Mouse (Mus musculus) bone marrow, adult 2 months (tissue): ENCODE data around the gene 1810062G17Rik. TPM values are rescaled to one million over a fixed set of nuclear protein-coding genes. Genes with fewer than 3 reads are reported as not detected.

ENCODE experiments used
- H3K27ac ChIP-seq: fragments of 200-500 bp; 2 replicates; pipeline ENCODE4 v1.5.1; 2012; ENCODE audit warnings: low read depth, mild to moderate bottlenecking, control low read depth, inconsistent platforms, low read length; ENCODE audit not compliant: control insufficient read depth, poor library complexity, insufficient read depth
- H3K4me1 ChIP-seq: fragments of 200-500 bp; 2 replicates; pipeline ENCODE4 v1.6.1; 2011; ENCODE audit warnings: low read length; ENCODE audit not compliant: control insufficient read depth, insufficient read depth
- H3K4me3 ChIP-seq: fragments of 200-500 bp; replicated peaks from 2 replicates; pipeline ENCODE3; 2011; ENCODE audit warnings: mild to moderate bottlenecking, low read depth, low read length, control low read depth; ENCODE audit not compliant: control insufficient read depth
- CTCF ChIP-seq: fragments of 200-500 bp; IDR thresholded peaks from 2 replicates; pipeline ENCODE4 v1.5.1; 2011; ENCODE audit warnings: low read length, control low read depth; ENCODE audit not compliant: control insufficient read depth, insufficient read depth
- POLR2A ChIP-seq: fragments of 200-500 bp; IDR thresholded peaks from 2 replicates; pipeline ENCODE4 v1.6.1; 2011; ENCODE audit warnings: low read depth, mild to moderate bottlenecking, control low read depth, low read length, borderline replicate concordance; ENCODE audit not compliant: control insufficient read depth
- WGBS: fragments of 180-500 bp; shearing (Covaris S2); methylation state at CpG from one replicate; pipeline ENCODE4 v1.1.7; 2018; 5-methylcytosine and 5-hydroxymethylcytosine counted together
- polyA plus RNA-seq: library from polyadenylated mRNA; stranded (reverse); fragments of >200 nt; gene quantifications from 2 replicates; pipeline ENCODE4 v1.2.4, GENCODE M21; 2011; ENCODE audit warnings: low replicate concordance; ENCODE audit not compliant: missing spikeins, insufficient read depth, insufficient read length

1810062G17Rik gene
- polyA plus RNA-seq, 1 experiment: not detected

DNA sequence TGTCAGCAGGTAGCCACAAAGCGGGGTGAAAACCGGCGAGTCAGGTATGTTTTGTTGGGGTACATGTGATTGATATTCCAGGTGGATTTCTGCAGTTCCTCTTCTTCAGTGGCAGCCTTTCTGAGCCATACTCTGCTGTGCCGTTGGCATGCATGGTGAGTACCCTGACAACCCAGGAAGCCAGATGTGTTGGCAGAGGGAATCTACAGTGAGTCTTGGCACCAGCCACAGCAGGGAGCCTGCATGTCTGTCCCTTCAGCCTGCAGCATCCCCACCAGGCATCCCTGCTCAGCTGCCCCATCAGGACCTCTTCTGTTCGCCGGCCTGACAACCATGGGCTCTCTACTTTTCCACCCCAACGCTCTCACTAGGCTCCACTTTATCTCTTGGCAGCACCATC is 25.8 kb downstream of the 1810062G17Rik start:
- 63% methylated on average over 7 of the region's 7 CpGs for WGBS
- no peaks in the 10 kb centered on the region for H3K4me1 ChIP-seq
- H3K27ac ChIP-seq: no peak overlapping the region
- H3K4me3 ChIP-seq: no peak overlapping the region
- TF ChIP-seq POLR2A (no peak), CTCF (no peak)

- no peaks in the 10 kb centered on the region for H3K4me1 ChIP-seq
- H3K27ac ChIP-seq: no peak overlapping the region
- WGBS: 81% methylated on average over 8 of the region's 8 CpGs
- TF ChIP-seq CTCF (no peak), POLR2A (no peak)
- no peak overlapping the region for H3K4me3 ChIP-seq
These were observed 29.6 kb downstream of the 1810062G17Rik start for GRCm38 (mm10) chr3:36505306-36505705.

GRCm38 (mm10) chr3:36505809-36506735 is 30.3 kb downstream of the 1810062G17Rik start:
- TF ChIP-seq CTCF (no peak), POLR2A (no peak)
- WGBS: 75% methylated on average over 10 of the region's 10 CpGs
- Histone ChIP-seq H3K4me1 (no peaks in the 10 kb centered on the region), H3K4me3 (no peak overlapping the region), H3K27ac (no peak overlapping the region)

GRCm38 (mm10) chr3:36511491-36511890 is 35.8 kb downstream of the 1810062G17Rik start:
- WGBS: 78% methylated on average over 6 of the region's 6 CpGs

DNA sequence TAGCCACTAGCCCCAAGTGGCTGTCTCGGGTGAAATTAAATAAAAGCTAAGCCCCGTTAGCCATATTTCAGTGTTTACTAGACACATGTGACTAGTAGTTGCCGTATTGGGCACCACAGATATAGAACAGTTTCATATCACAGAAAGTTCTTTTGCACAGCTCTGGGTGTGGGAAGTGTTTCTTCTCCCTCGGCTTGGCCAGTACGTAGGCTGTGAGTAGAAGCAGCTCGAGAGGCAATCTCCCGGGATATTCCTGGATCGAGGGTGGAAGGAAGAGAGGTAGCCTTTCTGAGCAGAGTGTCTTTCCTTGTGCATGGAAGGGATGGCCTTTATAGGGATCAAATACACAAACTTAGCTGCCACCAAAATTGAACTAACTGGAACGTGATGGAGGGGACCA is 40.5 kb downstream of the 1810062G17Rik start:
- 86% methylated on average over 9 of the region's 9 CpGs for WGBS
- H3K4me3 ChIP-seq: no peak overlapping the region
- no peak overlapping the region for H3K27ac ChIP-seq
- H3K4me1 ChIP-seq: no peaks in the 10 kb centered on the region
- TF ChIP-seq CTCF (no peak), POLR2A (no peak)

More at GRCm38 (mm10) chr3:36511491-36511890, 35.8 kb downstream of the 1810062G17Rik start:
- no peak overlapping the region for H3K4me3 ChIP-seq
- TF ChIP-seq CTCF: no peak
- no peak for TF ChIP-seq POLR2A
- H3K4me1 ChIP-seq: no peaks in the 10 kb centered on the region
- no peak overlapping the region for H3K27ac ChIP-seq

DNA sequence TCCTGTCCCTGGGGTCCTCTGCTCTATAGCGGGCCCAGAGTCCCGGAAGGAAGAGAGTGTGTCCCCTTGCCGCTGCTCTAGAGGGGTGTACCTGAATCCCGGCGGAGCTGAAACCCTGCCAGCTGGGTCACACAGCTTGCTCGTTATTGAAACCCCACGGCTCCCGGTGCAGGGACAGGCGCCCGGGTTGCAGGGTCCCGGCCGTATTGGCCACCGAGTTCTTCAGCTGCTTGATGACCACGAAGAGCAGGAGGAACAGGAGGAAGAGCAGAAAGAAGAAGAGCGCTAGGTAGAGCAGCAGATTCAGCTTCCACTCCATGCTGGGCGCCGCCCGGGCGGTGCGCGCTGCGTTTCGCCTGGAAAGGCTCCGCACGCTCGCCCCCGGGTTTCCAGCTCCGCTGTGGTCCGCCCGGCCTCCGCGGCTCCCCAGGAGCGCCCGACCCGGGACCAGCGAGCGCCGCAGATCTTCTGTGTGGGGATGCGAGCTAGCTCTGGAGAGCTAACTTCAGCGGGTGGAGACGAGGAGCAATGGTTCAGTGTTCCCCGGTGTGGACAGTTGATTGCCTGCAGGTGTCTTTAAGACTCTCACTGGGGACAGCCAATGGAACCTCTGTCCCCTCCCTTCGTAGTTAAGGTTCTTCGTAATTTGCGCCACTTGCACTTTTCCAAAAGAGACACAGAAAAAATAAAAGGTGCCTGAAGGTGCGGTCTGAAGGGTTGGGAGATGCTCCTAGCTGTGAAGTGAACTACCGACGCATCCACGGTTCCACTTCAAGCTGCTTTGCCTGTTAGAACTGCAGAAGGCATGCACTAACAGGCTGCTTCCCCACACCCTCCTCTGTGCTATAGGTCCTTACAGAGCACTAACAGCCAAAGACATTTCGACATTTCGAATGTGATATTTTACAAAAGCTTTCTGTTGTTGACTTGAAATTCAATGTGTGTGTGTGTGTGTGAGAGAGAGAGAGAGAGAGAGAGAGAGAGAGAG is 45.6 kb downstream of the 1810062G17Rik start, which contains the start of gene Gm11549:
TSS of gene Gm11549 (minus strand) at position 741 of the 988 bp plus-strand sequence.
- no peaks in the 10 kb centered on the region for H3K4me1 ChIP-seq
- H3K27ac ChIP-seq: no peak within 1 kb of the TSS
- 2% methylated on average over 51 of the region's 51 CpGs for WGBS
- H3K4me3 ChIP-seq: no peak within 1 kb of the TSS
- TF ChIP-seq POLR2A (no peak), CTCF (no peak)

DNA sequence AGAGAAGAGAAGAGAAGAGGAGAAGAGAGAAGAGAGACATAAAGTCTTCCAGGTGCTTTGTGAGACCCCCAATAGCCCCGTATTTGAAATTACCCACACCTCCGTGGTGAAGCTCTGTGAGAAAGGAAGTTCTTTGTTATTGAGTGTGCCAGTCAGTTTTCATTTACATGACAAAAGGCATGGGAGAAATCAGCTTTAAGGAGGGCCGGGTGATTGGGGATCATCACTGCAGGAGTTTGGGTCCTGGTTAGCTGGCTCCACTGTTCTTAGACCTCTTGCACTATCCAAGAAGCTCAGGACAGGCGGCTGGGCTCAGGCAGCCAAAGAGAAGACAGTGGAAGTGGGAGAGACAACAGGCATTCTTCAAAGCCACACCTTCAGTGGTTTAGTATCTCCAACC is 46.4 kb downstream of the 1810062G17Rik start:
- WGBS: 30% methylated on average over 4 of the region's 4 CpGs
- H3K27ac ChIP-seq: no peak overlapping the region

More for the DNA sequence above, 46.4 kb downstream of the 1810062G17Rik start:
- TF ChIP-seq CTCF (no peak), POLR2A (no peak)
- Histone ChIP-seq H3K4me3 (no peak overlapping the region), H3K4me1 (no peaks in the 10 kb centered on the region)
